Mouse (Mus musculus) intestine, embryonic 14.5 days (tissue): Measurements from ENCODE around the gene Mbl2. TPM values are rescaled to one million over a fixed set of nuclear protein-coding genes. Genes with fewer than 3 reads are reported as not detected.
"Not testable (repeated sequence)": the region's sequence is repeated elsewhere in the genome, so short reads cannot be mapped to it uniquely, and the experiment has no call there.

Experiments
- ATAC-seq: fragments of 200-750 bp; cut with Nextera tagmentation; replicated peaks from 2 replicates; pipeline ENCODE4 v1.8.0; 2017; ENCODE audit warnings: low read depth, moderate number of reproducible peaks, moderate TSS enrichment, moderate library complexity; ENCODE audit not compliant: low FRiP score, low TSS enrichment
- DNase-seq: peaks from one replicate; pipeline ENCODE4 v3.0.0-alpha.2; 2018; ENCODE audit warnings: low spot score
- H3K27ac ChIP-seq: fragments of 300-500 bp; sonication (generic); 2 replicates; pipeline ENCODE4 v1.5.1; 2014; ENCODE audit warnings: low read depth, mild to moderate bottlenecking, control low read depth
- H3K27me3 ChIP-seq: fragments of 300-500 bp; sonication (generic); replicated peaks from 2 replicates; pipeline ENCODE4 v1.6.1; 2014; ENCODE audit warnings: low read length, control low read depth; ENCODE audit not compliant: control insufficient read depth, insufficient read depth
- H3K36me3 ChIP-seq: fragments of 300-500 bp; sonication (generic); 2 replicates; pipeline ENCODE4 v1.6.1; 2014; ENCODE audit warnings: low read length, control low read depth; ENCODE audit not compliant: control insufficient read depth, insufficient read depth
- H3K4me1 ChIP-seq: fragments of 300-500 bp; sonication (generic); replicated peaks from 2 replicates; pipeline ENCODE4 v1.6.1; 2014; ENCODE audit warnings: low read length, control low read depth, mixed read lengths; ENCODE audit not compliant: control insufficient read depth, insufficient read depth
- H3K4me2 ChIP-seq: fragments of 300-500 bp; sonication (generic); 2 replicates; pipeline ENCODE4 v1.6.1; 2014; ENCODE audit warnings: low read length
- H3K4me3 ChIP-seq: fragments of 300-500 bp; sonication (generic); 2 replicates; pipeline ENCODE4 v1.5.1; 2014; ENCODE audit warnings: low read depth, low read length, control low read depth, mixed read lengths
- H3K9ac ChIP-seq: fragments of 300-500 bp; sonication (generic); 2 replicates; pipeline ENCODE4 v1.6.1; 2014; ENCODE audit warnings: mild to moderate bottlenecking, low read length
- H3K9me3 ChIP-seq: fragments of 300-500 bp; sonication (generic); 2 replicates; pipeline ENCODE4 v1.6.1; 2016; ENCODE audit warnings: low read length, control low read depth; ENCODE audit not compliant: control insufficient read depth
- WGBS: fragments of 180-500 bp; shearing (Covaris S2); extraction: QIAGEN DNeasy Blood & Tissue Kit; methylation state at CpG from one replicate; pipeline ENCODE4 v1.1.7; 2014; 5-methylcytosine and 5-hydroxymethylcytosine counted together
- polyA plus RNA-seq: library from polyadenylated mRNA; unstranded; fragments of >200 nt; fragmentation: Nextera tagmentation; extraction: Ambion mirVana; gene quantifications from 2 replicates; pipeline ENCODE4 v1.2.1, GENCODE M21; 2014

Mbl2 gene
- polyA plus RNA-seq, 1 experiment from 2014 or later, result not detected

GRCm38 (mm10) chr19:30214026-30214425, 18.7 kb upstream of the Mbl2 start:
- DNase-seq, result no peak
- H3K4me3 ChIP-seq, result no peak overlapping the region
- H3K4me2 ChIP-seq, result no peak overlapping the region
- H3K9ac ChIP-seq, result no peak overlapping the region
- 36% methylated on average over 2 of the region's 2 CpGs for WGBS
- no peaks in the 10 kb centered on the region for H3K27me3 ChIP-seq
- H3K9me3 ChIP-seq, result no peaks in the 10 kb centered on the region
- H3K27ac ChIP-seq, result no peak overlapping the region
- no peak for ATAC-seq
- H3K36me3 ChIP-seq, result no peaks in the 10 kb centered on the region
- no peaks in the 10 kb centered on the region for H3K4me1 ChIP-seq

GRCm38 (mm10) chr19:30215736-30216135, 17.0 kb upstream of the Mbl2 start:
- H3K27me3 ChIP-seq, H3K4me2 ChIP-seq, H3K4me1 ChIP-seq, H3K9me3 ChIP-seq, H3K27ac ChIP-seq, ATAC-seq, H3K4me3 ChIP-seq, H3K9ac ChIP-seq, H3K36me3 ChIP-seq: not testable (repeated sequence)
- 73% methylated on average over 2 of the region's 2 CpGs for WGBS
- peak; percentile 27 for DNase-seq

DNA sequence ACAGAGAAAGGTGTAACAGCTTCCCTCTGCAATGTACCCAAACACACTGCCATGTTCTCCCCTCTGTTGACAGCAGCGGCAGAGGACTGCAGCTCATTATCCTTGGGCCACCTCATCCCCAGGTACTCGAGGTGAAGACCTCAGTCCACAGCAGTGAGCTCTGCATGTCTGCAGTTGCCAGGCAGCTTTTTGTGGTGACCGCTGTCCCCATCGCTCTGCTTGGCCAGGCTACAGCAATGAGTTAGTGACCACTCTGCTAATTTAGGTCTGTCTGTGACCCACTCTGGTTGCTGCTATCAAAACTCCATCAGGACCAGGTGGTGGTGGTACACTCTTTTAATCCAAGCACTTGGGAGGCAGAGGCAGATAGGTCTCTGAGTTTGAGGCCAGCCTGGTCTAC, 16.6 kb upstream of the Mbl2 start:
- 78% methylated on average over 4 of the region's 4 CpGs for WGBS
- H3K27me3 ChIP-seq, result no peaks in the 10 kb centered on the region
- no peaks in the 10 kb centered on the region for H3K36me3 ChIP-seq
- peak; percentile 24 for DNase-seq
- no peak overlapping the region for H3K27ac ChIP-seq
- H3K9ac ChIP-seq, result no peak overlapping the region
- no peaks in the 10 kb centered on the region for H3K4me1 ChIP-seq
- ATAC-seq, result no peak
- H3K4me3 ChIP-seq, result no peak overlapping the region
- no peaks in the 10 kb centered on the region for H3K9me3 ChIP-seq
- no peak overlapping the region for H3K4me2 ChIP-seq

GRCm38 (mm10) chr19:30217335-30217734, 15.4 kb upstream of the Mbl2 start:
- Histone ChIP-seq H3K4me3 (no peak overlapping the region), H3K9ac (no peak overlapping the region)
- WGBS, result 21% methylated on average over 7 of the region's 7 CpGs

DNA sequence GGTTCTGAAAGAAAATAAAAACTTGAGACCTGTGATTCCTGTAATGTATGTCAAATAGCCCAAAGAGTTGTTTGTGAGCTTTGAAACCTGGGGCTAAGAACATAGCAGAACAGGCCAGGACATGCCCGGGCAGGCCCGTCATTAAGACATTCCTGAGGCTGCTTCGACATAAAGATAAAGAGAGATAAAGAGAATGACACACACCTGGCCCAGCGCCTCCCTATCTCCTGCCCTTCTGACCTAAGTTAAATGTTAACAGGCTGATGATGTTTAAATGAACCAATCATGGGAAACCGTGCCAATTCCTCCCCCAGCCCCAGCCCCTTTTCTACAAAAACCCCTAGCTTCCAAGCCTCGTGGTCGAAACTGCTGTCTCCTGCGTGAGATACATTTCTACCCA, 10.1 kb upstream of the Mbl2 start:
- H3K36me3 ChIP-seq, H3K4me3 ChIP-seq, H3K9me3 ChIP-seq, H3K4me1 ChIP-seq, H3K9ac ChIP-seq, ATAC-seq, H3K4me2 ChIP-seq, H3K27me3 ChIP-seq, H3K27ac ChIP-seq: not testable (repeated sequence)
- peak; percentile 31 for DNase-seq
- WGBS, result 59% methylated on average over 8 of the region's 8 CpGs

More at GRCm38 (mm10) chr19:30217335-30217734, 15.4 kb upstream of the Mbl2 start:
- no peak overlapping the region for H3K4me2 ChIP-seq
- no peaks in the 10 kb centered on the region for H3K36me3 ChIP-seq
- no peaks in the 10 kb centered on the region for H3K4me1 ChIP-seq
- DNase-seq (peak; percentile 90), ATAC-seq (no peak)
- H3K9me3 ChIP-seq, result no peaks in the 10 kb centered on the region
- H3K27ac ChIP-seq, result no peak overlapping the region
- no peaks in the 10 kb centered on the region for H3K27me3 ChIP-seq

DNA sequence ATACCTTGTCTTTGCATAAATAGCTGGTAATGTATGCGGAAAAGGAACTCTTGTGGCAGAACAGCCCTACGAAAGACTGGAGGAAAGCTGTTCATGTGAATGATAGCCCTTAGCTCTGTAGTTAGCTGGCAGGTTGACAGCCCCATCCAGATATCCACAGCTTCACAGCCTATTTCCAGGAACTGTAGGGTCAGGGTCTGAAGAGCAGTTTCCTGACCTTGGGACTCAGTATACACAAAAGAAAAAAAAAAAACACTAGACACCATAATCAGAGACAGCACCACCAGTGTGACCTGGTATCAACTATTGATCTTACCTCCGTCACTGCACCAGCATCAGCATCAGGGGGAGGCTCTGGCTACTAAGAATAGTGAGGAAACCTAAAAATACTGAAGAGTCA, 3.3 kb upstream of the Mbl2 start:
- no peak overlapping the region for H3K4me2 ChIP-seq
- no peak for ATAC-seq
- H3K4me1 ChIP-seq, result no peaks in the 10 kb centered on the region
- no peaks in the 10 kb centered on the region for H3K9me3 ChIP-seq
- H3K27me3 ChIP-seq, result no peaks in the 10 kb centered on the region
- 84% methylated on average over 3 of the region's 3 CpGs for WGBS
- peak; percentile 20 for DNase-seq
- no peak overlapping the region for H3K4me3 ChIP-seq
- no peak overlapping the region for H3K27ac ChIP-seq
- no peak overlapping the region for H3K9ac ChIP-seq
- H3K36me3 ChIP-seq, result no peaks in the 10 kb centered on the region

DNA sequence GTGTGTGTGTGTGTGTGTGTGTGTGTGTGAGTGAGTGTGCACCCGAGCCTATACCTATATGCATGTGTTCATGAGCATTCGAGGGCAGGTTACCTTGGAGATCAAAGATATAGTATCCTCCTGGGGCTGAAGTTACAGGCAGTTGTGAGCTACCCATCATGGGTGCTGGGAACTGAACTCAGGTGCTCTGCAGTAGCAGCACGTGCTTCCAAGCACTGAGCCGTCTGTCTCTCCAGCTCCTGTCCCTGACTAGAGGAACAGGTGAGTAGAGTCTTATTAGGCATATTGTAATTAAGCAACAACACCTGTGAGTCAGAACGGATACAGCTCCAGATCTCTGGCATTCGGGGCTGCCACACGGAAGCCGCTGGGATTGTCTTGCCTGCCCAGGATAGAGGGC, 1.7 kb downstream of the Mbl2 start:
- Histone ChIP-seq H3K27ac (no peak overlapping the region), H3K4me1 (no peaks in the 10 kb centered on the region), H3K9ac (no peak overlapping the region), H3K4me2 (no peak overlapping the region), H3K9me3 (no peaks in the 10 kb centered on the region), H3K27me3 (no peaks in the 10 kb centered on the region), H3K4me3 (no peak overlapping the region), H3K36me3 (no peaks in the 10 kb centered on the region)
- ATAC-seq, result no peak
- WGBS, result 82% methylated on average over 8 of the region's 8 CpGs
- peak; percentile 40 for DNase-seq

- Histone ChIP-seq H3K36me3 (no peaks in the 10 kb centered on the region), H3K27me3 (0 out of 2 replicates have a peak, but pooled peaks cover 5% of the 10 kb centered on the region), H3K9ac (no peak overlapping the region), H3K4me2 (no peak overlapping the region), H3K4me3 (no peak overlapping the region), H3K9me3 (no peaks in the 10 kb centered on the region), H3K27ac (no peak overlapping the region), H3K4me1 (no peaks in the 10 kb centered on the region)
- WGBS, result 20% methylated on average over 11 of the region's 11 CpGs
- DNase-seq, result peak; percentile 56
- no peak for ATAC-seq
Measured at GRCm38 (mm10) chr19:30247359-30247758, 14.6 kb downstream of the Mbl2 start.

DNA sequence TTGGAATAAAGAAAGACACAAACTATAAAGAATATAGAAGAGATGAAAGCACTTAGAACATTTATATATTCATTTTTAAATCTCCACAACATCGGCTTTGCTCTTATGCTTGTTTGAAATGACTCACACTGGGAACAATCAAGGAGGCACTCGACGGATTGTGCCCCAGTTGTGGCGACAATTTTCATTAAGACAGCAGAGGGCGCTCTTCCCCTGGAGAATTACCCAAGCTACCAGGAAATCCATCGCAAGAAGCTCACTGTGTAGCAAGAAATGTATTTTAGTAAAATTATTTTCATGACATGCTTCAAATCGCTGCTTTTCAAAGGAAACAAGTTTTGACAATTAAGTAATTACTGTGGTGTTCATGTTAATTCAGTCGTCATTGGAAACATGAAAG, 16.1 kb downstream of the Mbl2 start:
- Histone ChIP-seq H3K9me3 (no peaks in the 10 kb centered on the region), H3K27ac (no peak overlapping the region), H3K36me3 (no peaks in the 10 kb centered on the region), H3K27me3 (0 out of 2 replicates have a peak, but pooled peaks cover 5% of the 10 kb centered on the region), H3K4me1 (no peaks in the 10 kb centered on the region), H3K4me2 (no peak overlapping the region), H3K9ac (no peak overlapping the region), H3K4me3 (no peak overlapping the region)
- ATAC-seq (no peak), DNase-seq (peak; percentile 88)
- WGBS, result 4% methylated on average over 8 of the region's 8 CpGs
